Comparison of ENCODE assay signal across 8 mouse cellular contexts in the genomic region with DNA sequence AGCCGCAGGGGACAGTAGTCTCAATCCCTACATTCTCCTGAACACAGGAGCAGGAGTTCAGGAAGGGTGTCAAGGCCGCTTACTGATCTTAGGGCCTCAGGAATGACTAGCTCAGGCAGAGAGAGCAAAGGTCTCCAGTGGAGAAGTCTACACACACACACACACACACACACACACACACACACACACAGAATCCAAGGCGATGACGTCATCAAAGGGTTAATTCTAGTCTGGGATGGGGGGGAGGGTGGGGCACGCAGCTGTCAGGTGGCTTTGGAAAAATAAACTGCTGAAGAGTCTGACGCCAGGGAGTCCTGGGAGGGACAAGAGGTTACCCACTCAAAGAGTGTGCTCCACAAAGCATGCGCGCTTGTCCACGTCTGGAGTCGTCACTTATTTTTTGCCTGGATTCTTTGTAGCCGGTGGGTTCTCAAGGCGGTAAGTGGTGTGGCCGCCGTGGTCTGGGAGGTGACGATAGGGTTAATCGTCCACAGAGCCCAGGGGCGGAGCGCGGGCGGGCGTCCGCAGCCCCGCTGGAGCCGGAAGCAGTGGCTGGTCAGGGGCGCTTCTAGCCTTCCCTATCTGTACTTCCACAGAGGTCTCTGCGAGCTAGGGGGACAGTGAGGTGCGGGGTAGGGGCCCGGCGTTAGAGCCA. TPM values are rescaled to one million over a fixed set of nuclear protein-coding genes. Genes with fewer than 3 reads are reported as not detected.
DNase-seq lines count a peak whose midpoint lies in the region; ATAC-seq and TF ChIP-seq lines count a peak whose summit lies in the region.

A gene (plus strand): TSS at position 304 of the 655 bp plus-strand sequence.

- TF ChIP-seq EP300 in heart, postnatal 0 days (IDR thresholded peaks at IDR 0.05; ENCODE audit: low read depth): no peak

- H3K9ac ChIP-seq in heart, postnatal 0 days (replicated peaks; ENCODE audit: low read depth, low read length): peak within 1 kb of the TSS; percentile 61

- peak; percentile 67 for DNase-seq in ES-CJ7 (ENCODE audit: low read depth, low spot score)
- peak; percentile 55 to 57 for DNase-seq in adrenal gland, postnatal 4 days (ENCODE audit: low spot score in 2 of 2)
- DNase-seq in heart, postnatal 0 days (ENCODE audit: low spot score): peak; percentile 80
- peak; percentile 85 to 89 for DNase-seq in kidney, postnatal 36 days
- DNase-seq in lung, postnatal 36 days: peak; percentile 81
- peak; percentile 80 for DNase-seq in retina, embryonic 14.5 days (ENCODE audit: low spot score)

- TF ChIP-seq CTCF in heart, postnatal 0 days (IDR thresholded peaks at IDR 0.05; ENCODE audit: low read depth): no peak

- peaks cover 18% of the 10 kb centered on the region for H3K4me1 ChIP-seq in heart, postnatal 0 days (ENCODE audit: control insufficient read depth, insufficient read depth)

- no peaks in the 10 kb centered on the region for H3K9me3 ChIP-seq in heart, postnatal 0 days (replicated peaks; ENCODE audit: control insufficient read depth, low read length)

- 2% methylated on average over 29 of the region's 29 CpGs for WGBS in heart, postnatal 0 days

- H3K36me3 ChIP-seq in heart, postnatal 0 days (replicated peaks; ENCODE audit: control insufficient read depth, insufficient read depth, low read length): peaks cover 17% of the 10 kb centered on the region

- peak within 1 kb of the TSS; percentile 70 for H3K4me2 ChIP-seq in heart, postnatal 0 days (ENCODE audit: low read depth, low read length)

- ATAC-seq in erythroid progenitor cell, adult 5-6 weeks (replicated peaks; ENCODE audit: low FRiP score, poor library complexity, severe bottlenecking): peak; percentile 65
- ATAC-seq in heart, postnatal 0 days (ENCODE audit: insufficient read depth, low read depth): peak; percentile 56
- ATAC-seq in frontal cortex, adult (ENCODE audit: low TSS enrichment): no peak

- H3K27ac ChIP-seq in heart, postnatal 0 days (ENCODE audit: low read depth): peak within 1 kb of the TSS; percentile 78

- H3K27me3 ChIP-seq in heart, postnatal 0 days (ENCODE audit: control insufficient read depth, insufficient read depth, low read length): no peaks in the 10 kb centered on the region

- H3K4me3 ChIP-seq in heart, postnatal 0 days (ENCODE audit: low read depth, low read length): peak within 1 kb of the TSS; percentile 54

RNA-seq across cellular contexts. Expression of the gene that starts here (rescaled TPM):
- total RNA-seq in adrenal gland, postnatal 4 days (2021): 10 to 100 TPM; 18.7 to 19.2 TPM
- total RNA-seq in erythroid progenitor cell, adult 5-6 weeks (2015; ENCODE audit: low replicate concordance): 3.4 and 9.7 TPM in 2 replicates
- 7.6 and 8.2 TPM in 2 replicates for total RNA-seq in erythroid progenitor cell, adult 5-6 weeks (2017; ENCODE audit: low replicate concordance)
- total RNA-seq in heart, postnatal 0 days (2014; rRNA removed; ENCODE audit: low replicate concordance): 5.9 and 17.6 TPM in 2 replicates
- 7.0 and 7.7 TPM in 2 replicates for polyA plus RNA-seq in heart, postnatal 0 days (2015; fragmentation: Nextera tagmentation; extraction: Ambion mirVana)
